Mouse (Mus musculus) cortical plate, adult 2 months (tissue): ENCODE results near the gene Auts2. TPM values are rescaled to one million over a fixed set of nuclear protein-coding genes. Genes with fewer than 3 reads are reported as not detected.

Experiments
- H3K27ac ChIP-seq: fragments of 200-500 bp; 2 replicates; pipeline ENCODE4 v1.5.1; 2012; ENCODE audit warnings: low read length, control low read depth, inconsistent platforms; ENCODE audit not compliant: insufficient read depth
- H3K4me1 ChIP-seq: fragments of 200-500 bp; 2 replicates; pipeline ENCODE4 v1.6.1; 2011; ENCODE audit warnings: low read length; ENCODE audit not compliant: control insufficient read depth, insufficient read depth
- H3K4me3 ChIP-seq: fragments of 200-500 bp; 2 replicates; pipeline ENCODE4 v1.5.1; 2011; ENCODE audit warnings: mild to moderate bottlenecking, low read length, control low read depth; ENCODE audit not compliant: insufficient read depth
- CTCF ChIP-seq: fragments of 200-500 bp; IDR thresholded peaks from 2 replicates; pipeline ENCODE4 v1.5.1; 2011; ENCODE audit warnings: mild to moderate bottlenecking, control low read depth, low read length; ENCODE audit not compliant: insufficient read depth; ENCODE audit errors: extremely low read depth
- POLR2A ChIP-seq: fragments of 200-500 bp; IDR thresholded peaks from 2 replicates; pipeline ENCODE4 v1.6.1; 2011; ENCODE audit warnings: mild to moderate bottlenecking, low read length, control low read depth; ENCODE audit not compliant: insufficient read depth; ENCODE audit errors: extremely low read depth
- polyA plus RNA-seq: library from polyadenylated mRNA; depleted of rRNA; stranded (reverse); fragments of >200 nt; gene quantifications from 2 replicates; pipeline ENCODE4 v1.2.3, GENCODE M21; 2012

Auts2 gene
- polyA plus RNA-seq, 1 experiment = 29.7 TPM

DNA sequence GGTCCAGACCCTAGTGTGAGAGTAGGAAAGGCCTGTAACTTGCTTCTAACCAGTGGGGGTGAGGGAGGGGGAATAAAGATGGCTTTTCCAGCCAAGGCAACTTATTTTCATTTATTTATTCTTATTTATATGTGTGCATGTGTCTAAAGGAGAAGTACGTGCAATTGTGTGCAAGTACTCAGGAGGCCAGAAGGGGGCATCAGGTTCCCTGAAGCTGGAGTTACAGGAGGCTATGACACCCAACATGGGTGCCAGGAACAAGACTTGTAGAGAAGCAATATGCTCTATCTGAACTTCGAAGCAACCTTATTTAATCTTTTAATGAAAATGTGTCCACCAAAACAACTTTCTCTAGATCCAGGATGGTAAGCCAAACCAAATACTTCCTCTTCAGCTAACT is 39.7 kb downstream of the Auts2 start:
- Histone ChIP-seq H3K4me1 (peaks cover under 1% of the 10 kb centered on the region), H3K4me3 (no peak overlapping the region), H3K27ac (no peak overlapping the region)
- TF ChIP-seq CTCF = no peak

DNA sequence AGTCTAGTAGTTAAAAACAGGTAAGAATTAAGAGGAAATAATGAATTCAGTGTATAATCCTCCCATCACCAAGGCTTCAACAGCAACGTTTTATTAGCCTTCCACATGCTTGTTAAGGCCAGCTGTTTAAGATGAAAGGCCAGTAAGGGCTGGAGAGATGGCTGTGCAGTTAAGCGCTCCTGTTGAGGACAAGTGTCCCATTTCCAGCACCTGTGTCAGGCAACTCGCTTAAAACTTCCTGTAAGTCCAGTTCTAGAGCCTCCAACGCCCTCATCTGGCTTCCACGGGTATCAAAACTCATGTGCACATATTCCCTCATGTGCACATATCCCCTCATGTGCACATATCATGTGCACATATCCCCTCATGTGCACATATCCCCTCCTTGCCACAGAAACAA is 41.1 kb downstream of the Auts2 start:
- H3K27ac ChIP-seq = no peak overlapping the region
- peaks cover 2% of the 10 kb centered on the region for H3K4me1 ChIP-seq
- no peak overlapping the region for H3K4me3 ChIP-seq
- TF ChIP-seq CTCF = no peak
- no peak for TF ChIP-seq POLR2A

DNA sequence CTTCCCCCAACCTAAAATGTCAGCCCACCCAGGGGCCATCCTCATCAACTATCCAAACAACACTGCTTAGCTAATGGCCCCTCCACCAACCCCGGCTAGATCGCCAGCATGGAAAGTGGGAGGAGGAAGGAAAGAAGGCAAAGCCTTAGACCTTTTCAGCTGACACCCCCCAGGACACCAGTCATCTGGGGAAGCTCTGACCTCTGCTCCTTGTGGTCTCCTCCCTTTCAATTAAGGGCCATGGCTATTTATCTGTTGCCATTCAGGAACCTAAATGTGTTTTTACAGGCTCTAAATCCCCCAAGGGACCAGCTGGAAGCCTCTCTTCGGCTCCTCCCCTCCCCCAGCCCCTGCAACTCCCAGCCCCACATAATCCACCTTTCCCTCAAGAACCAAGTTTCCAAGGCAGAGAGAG is 42.3 kb downstream of the Auts2 start:
- TF ChIP-seq POLR2A (no peak), CTCF (no peak)
- H3K4me3 ChIP-seq = no peak overlapping the region

DNA sequence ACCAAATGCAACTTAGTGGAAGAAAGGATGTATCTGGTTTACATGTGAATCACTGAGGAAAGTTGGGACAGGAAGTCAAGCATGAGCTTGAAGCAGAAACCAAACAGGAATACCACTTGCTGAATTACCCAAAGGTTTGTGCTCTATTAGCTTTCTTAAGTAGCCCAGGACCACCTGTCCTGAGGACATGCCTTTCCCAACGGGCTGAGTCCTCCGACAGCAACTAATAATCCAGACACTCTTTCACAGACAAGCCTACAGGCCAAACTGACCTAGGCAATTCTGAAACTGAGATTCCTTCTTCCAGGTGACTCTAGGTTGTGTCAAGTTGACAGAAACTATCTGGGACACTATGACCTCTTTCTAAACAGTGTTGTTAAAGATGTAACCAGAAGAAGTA is 44.2 kb downstream of the Auts2 start:
- no peak overlapping the region for H3K4me3 ChIP-seq
- TF ChIP-seq POLR2A (no peak), CTCF (no peak)
- H3K27ac ChIP-seq = no peak overlapping the region
- peaks cover 2% of the 10 kb centered on the region for H3K4me1 ChIP-seq

More for the DNA sequence above, 42.3 kb downstream of the Auts2 start:
- Histone ChIP-seq H3K4me1 (peaks cover 2% of the 10 kb centered on the region), H3K27ac (no peak overlapping the region)

DNA sequence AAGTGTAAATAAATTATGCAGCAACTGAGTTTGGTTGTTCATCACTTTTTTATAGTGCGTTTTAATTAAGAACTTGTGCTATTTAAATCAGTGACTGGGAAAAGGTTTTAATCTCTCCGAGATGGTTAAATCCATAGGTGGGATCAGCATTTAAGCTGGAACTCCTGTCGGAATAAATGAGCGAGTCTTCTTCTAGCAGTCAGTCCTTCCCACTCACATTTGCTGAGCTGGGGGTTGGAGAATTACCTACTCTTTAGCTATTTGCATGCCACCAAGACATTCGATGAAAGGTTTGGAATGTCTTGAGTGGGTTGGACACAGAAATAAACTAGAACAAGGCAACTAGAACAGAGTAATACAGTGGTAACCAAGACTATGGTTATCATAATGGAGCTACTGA is 45.1 kb downstream of the Auts2 start:
- H3K27ac ChIP-seq = no peak overlapping the region
- peaks cover 2% of the 10 kb centered on the region for H3K4me1 ChIP-seq
- H3K4me3 ChIP-seq = no peak overlapping the region
- TF ChIP-seq CTCF = no peak

DNA sequence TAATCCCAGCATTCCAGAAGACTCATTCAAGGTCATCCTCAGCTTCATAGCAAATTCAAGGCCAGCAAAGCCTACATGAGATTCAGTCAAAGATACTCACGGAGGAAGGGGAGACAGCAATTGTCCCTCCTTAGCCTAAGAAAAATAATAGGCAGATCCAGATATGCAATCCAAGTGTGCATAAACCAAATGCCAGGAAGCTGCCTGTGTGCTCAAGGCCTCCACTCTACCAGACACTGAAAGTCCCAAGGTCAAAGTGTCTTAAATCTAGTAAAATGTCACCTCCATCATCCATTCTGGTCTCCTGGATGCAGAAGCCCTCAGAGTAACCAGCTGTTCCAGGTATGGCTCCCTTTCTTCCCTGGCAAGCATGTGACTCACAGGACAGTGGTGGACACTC is 50.4 kb downstream of the Auts2 start:
- Histone ChIP-seq H3K4me3 (no peak overlapping the region), H3K4me1 (peaks cover 4% of the 10 kb centered on the region; the same call in 1 of the 2 replicates), H3K27ac (no peak overlapping the region)
- no peak for TF ChIP-seq CTCF
- TF ChIP-seq POLR2A = no peak

DNA sequence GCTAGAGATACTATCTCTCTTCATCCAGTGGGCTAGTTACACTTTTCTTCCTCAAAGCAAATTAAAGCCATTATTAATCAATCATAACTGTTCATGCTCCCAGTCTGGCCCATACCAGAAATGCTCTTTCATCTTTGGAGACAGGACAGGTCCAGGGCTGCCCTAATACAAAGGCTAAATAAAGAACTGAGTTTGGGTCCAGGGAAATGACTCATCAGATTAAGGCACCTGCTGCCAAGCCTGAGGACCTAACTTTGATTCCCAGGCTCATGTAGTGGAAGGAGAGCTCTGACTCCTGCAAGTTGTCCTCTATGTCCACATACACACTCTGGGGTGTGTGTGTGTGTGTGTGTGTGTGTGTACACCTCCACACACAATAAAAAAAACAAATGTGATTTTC is 51.1 kb downstream of the Auts2 start:
- TF ChIP-seq POLR2A (no peak), CTCF (no peak)

DNA sequence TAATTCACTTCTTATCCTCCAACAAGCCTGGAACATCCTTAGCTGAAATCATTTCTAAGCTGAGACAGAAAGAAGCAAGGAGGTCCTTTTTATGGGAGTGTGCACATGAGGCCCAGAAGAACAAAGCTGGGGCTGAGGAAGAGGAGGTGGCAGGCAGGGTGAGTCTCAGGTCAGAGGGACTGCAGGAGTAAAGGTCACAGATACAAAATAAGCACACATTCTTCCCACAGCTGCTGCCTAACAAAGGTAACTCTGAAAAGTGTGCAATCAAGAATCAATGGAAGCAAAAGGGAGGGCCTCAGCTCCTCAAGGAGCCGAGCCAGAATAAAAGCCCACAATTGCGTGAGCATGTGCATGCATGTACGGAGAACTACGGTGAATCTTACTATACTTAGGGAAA is 51.6 kb downstream of the Auts2 start:
- no peak for TF ChIP-seq CTCF
- TF ChIP-seq POLR2A = no peak
- H3K4me3 ChIP-seq = no peak overlapping the region
- peaks cover 4% of the 10 kb centered on the region; the same call in 1 of the 2 replicates for H3K4me1 ChIP-seq
- H3K27ac ChIP-seq = no peak overlapping the region

More for the DNA sequence above, 51.1 kb downstream of the Auts2 start:
- Histone ChIP-seq H3K27ac (no peak overlapping the region), H3K4me1 (peaks cover 4% of the 10 kb centered on the region; the same call in 1 of the 2 replicates), H3K4me3 (no peak overlapping the region)

DNA sequence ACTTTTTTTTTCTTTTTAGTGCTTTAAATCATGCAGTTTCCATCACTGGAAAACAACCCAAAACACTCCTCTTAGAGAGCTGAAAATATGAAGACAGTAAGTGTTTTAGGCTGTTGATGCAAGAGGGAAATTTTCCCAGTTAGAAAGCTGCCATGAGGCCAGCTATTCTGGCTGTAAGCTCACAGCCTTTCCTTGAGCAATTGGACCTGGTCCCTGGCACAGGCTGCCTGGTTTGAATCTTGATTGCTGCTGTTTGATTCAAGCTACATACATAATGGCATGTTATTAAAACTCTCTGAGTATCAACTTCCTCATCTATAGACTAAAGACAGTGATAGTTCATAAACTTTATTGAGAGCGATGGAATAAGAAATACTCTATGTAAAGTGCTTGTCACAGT is 52.8 kb downstream of the Auts2 start:
- Histone ChIP-seq H3K27ac (no peak overlapping the region), H3K4me3 (no peak overlapping the region), H3K4me1 (peaks cover 4% of the 10 kb centered on the region; the same call in 1 of the 2 replicates)
- TF ChIP-seq POLR2A = no peak
- TF ChIP-seq CTCF = no peak

DNA sequence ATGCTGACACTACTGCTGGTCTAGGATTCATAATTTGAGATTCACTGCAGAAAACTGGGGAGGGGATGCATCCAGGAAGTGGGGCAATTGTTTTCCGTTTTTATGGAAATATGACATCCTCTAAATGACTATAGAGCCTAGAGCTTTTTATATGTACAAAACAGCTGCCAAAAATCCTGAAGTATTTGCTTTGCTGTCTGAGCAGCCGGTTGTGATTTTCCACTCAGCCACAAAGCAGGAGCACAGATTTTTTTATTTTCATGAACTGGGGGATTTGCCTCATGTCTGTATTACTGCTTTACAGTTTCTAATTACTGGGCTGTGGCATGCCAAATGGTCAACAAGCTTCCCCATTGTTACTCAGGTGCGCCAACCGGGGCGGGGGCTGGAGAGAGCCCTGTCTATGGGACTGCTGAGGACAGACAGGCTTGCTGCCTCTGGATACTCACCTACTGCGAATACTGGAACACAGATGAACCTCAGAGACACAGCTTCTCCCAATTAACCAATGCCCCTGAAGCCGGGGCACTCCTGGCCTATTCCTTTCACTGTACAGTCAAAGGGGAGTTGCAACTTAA is 53.3 kb downstream of the Auts2 start:
- no peak overlapping the region for H3K4me3 ChIP-seq
- TF ChIP-seq CTCF = no peak
- no peak for TF ChIP-seq POLR2A
- H3K4me1 ChIP-seq = peaks cover 4% of the 10 kb centered on the region
- H3K27ac ChIP-seq = no peak overlapping the region
